Mouse (Mus musculus) bone marrow, adult 2 months (tissue): ENCODE results near the gene Fbxw7.

Experiments used
- CTCF ChIP-seq: fragments of 200-500 bp; IDR thresholded peaks from 2 replicates; pipeline ENCODE4 v1.5.1; 2011; ENCODE audit warnings: low read length, control low read depth; ENCODE audit not compliant: control insufficient read depth, insufficient read depth
- POLR2A ChIP-seq: fragments of 200-500 bp; IDR thresholded peaks from 2 replicates; pipeline ENCODE4 v1.6.1; 2011; ENCODE audit warnings: low read depth, mild to moderate bottlenecking, control low read depth, low read length, borderline replicate concordance; ENCODE audit not compliant: control insufficient read depth

GRCm38 (mm10) chr3:84843594-84843993 lies 28.5 kb downstream of the Fbxw7 start:
- TF ChIP-seq POLR2A (no peak), CTCF (0 out of 2 replicates have a peak, but pooled peaks have one; percentile 3)
